24 mouse cellular contexts compared by ENCODE assay signal in the genomic region with DNA sequence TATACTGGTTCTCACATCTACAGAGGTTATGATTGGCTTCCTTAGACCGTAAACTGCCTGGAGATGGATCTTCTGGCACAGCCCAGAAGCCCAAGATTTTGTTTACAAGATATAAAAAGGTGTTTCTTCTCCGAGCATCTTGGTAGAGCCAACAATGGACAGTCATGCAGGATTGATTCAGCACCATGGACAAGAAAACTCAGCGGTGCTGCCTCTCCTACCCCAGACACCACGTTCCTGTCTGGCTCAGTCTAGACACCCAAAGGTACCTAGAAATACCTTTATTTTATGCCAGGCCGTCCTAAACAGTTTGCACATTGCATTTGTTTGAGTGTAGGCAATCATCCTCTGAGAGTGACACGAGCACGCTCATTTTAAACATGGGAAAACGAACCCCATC. TPM values are rescaled to one million over a fixed set of nuclear protein-coding genes. Genes with fewer than 3 reads are reported as not detected.
A peak's percentile ranks its signal among the peaks of the same experiment; 100 is the strongest.
DNase-seq lines count a peak whose midpoint lies in the region; ATAC-seq and TF ChIP-seq lines count a peak whose summit lies in the region.
"Had no signal": no experiment of that assay in that cellular context is flagged by ENCODE, and none has a peak within 500 bp of the region (broad histone marks: within the 10 kb centered on the region; RNA-seq: fewer than 3 reads in every experiment).

No protein-coding gene starts in this region.

- no peak for TF ChIP-seq CTCF in lung, embryonic 14.5 days (IDR thresholded peaks at IDR 0.05; ENCODE audit: low read depth)

- H3K4me1 ChIP-seq in lung, embryonic 14.5 days (ENCODE audit: insufficient read depth) = no peaks in the 10 kb centered on the region
- H3K4me1 ChIP-seq in forebrain, embryonic 15.5 days = no peaks in the 10 kb centered on the region
- H3K4me1 ChIP-seq: heart, embryonic 10.5 days had no signal

- H3K79me2 ChIP-seq in myocyte (ENCODE audit: control insufficient read depth, insufficient read depth) = no peaks in the 10 kb centered on the region

- WGBS in lung, embryonic 14.5 days = 48% methylated on average over 8 of the region's 8 CpGs
- 68% methylated on average over 8 of the region's 8 CpGs for WGBS in forebrain, embryonic 15.5 days

- H3K27me3 ChIP-seq in lung, embryonic 14.5 days (ENCODE audit: insufficient read depth, low read length) = no peaks in the 10 kb centered on the region
- H3K27me3 ChIP-seq in myocyte (ENCODE audit: control insufficient read depth, insufficient read depth, insufficient read length) = no peaks in the 10 kb centered on the region
- H3K27me3 ChIP-seq in forebrain, embryonic 15.5 days = no peaks in the 10 kb centered on the region
- H3K27me3 ChIP-seq: midbrain, embryonic 12.5 days had no signal

- no peaks in the 10 kb centered on the region for H3K36me3 ChIP-seq in lung, embryonic 14.5 days (ENCODE audit: insufficient read depth)
- no peaks in the 10 kb centered on the region for H3K36me3 ChIP-seq in myocyte (ENCODE audit: control insufficient read depth, insufficient read depth)
- H3K36me3 ChIP-seq in forebrain, embryonic 15.5 days = no peaks in the 10 kb centered on the region
- H3K36me3 ChIP-seq: heart, embryonic 10.5 days; hindbrain, embryonic 10.5 days; midbrain, embryonic 12.5 days had no signal

- H3K4me2 ChIP-seq in lung, embryonic 14.5 days = no peak overlapping the region
- H3K4me2 ChIP-seq in myocyte (ENCODE audit: low read depth) = no peak overlapping the region
- H3K4me2 ChIP-seq in forebrain, embryonic 15.5 days (replicated peaks) = no peak overlapping the region
- H3K4me2 ChIP-seq: liver, embryonic 11.5 days; midbrain, embryonic 12.5 days had no signal

- no peaks in the 10 kb centered on the region for H3K9me3 ChIP-seq in lung, embryonic 14.5 days (ENCODE audit: low read depth, low read length)
- no peaks in the 10 kb centered on the region for H3K9me3 ChIP-seq in forebrain, embryonic 15.5 days
- H3K9me3 ChIP-seq: heart, embryonic 10.5 days; hindbrain, embryonic 10.5 days; midbrain, embryonic 12.5 days had no signal

- no peak for ATAC-seq in lung, embryonic 14.5 days (ENCODE audit: insufficient read depth)
- ATAC-seq in forebrain, embryonic 15.5 days (replicated peaks) = no peak
- ATAC-seq: CD4-positive, CD25-positive, alpha-beta regulatory T cell, adult 4 months; liver, postnatal 0 days had no signal

- no peak overlapping the region for H3K9ac ChIP-seq in lung, embryonic 14.5 days
- no peak overlapping the region for H3K9ac ChIP-seq in forebrain, embryonic 15.5 days (replicated peaks)
- H3K9ac ChIP-seq: liver, postnatal 0 days; midbrain, embryonic 12.5 days had no signal

- DNase-seq in embryo, embryonic 10 days (ENCODE audit: low spot score) = peak; percentile 44
- no peak for DNase-seq in embryo, embryonic 9.5 days (ENCODE audit: extremely low spot score)
- DNase-seq in lung, embryonic 14.5 days = peak; percentile 68
- DNase-seq in lung, postnatal 36 days = no peak
- peak; percentile 33 for DNase-seq in embryo, embryonic 10.5 days (ENCODE audit: low spot score)
- DNase-seq in right cerebral cortex, postnatal 36 days (ENCODE audit: low spot score in 2 of 2) = no peak
- DNase-seq: cerebellum, adult 11 months; cerebellum, postnatal 10 days; gastrocnemius, postnatal 36 days; kidney, adult 11 months; kidney, postnatal 10 days; left cerebral cortex, postnatal 4 days; liver, postnatal 0 days; lung, postnatal 10 days; right cerebral cortex, postnatal 25 days; thymus, postnatal 14 days had no signal

- H3K27ac ChIP-seq in lung, embryonic 14.5 days (ENCODE audit: low read depth) = no peak overlapping the region
- no peak overlapping the region for H3K27ac ChIP-seq in forebrain, embryonic 15.5 days (replicated peaks)
- H3K27ac ChIP-seq: heart, embryonic 10.5 days; hindbrain, embryonic 10.5 days; left cerebral cortex, adult 2 months; midbrain, embryonic 12.5 days had no signal

- H3ac ChIP-seq in myocyte (ENCODE audit: control insufficient read depth, insufficient read length) = no peak overlapping the region

- no peak for TF ChIP-seq POLR2A in myocyte (IDR thresholded peaks at IDR 0.05; ENCODE audit: insufficient read length, low read depth)

- H3K4me3 ChIP-seq in lung, embryonic 14.5 days (ENCODE audit: low read depth, low read length) = no peak overlapping the region
- H3K4me3 ChIP-seq in myocyte = no peak overlapping the region
- no peak overlapping the region for H3K4me3 ChIP-seq in forebrain, embryonic 15.5 days
- H3K4me3 ChIP-seq: heart, embryonic 10.5 days; hindbrain, embryonic 10.5 days; left cerebral cortex, adult 2 months; midbrain, embryonic 12.5 days had no signal

TF ChIP-seq in myocyte, 11 proteins besides CTCF, POLR2A, EP300 and RAD21:
- TF ChIP-seq REST (IDR thresholded peaks at IDR 0.05; ENCODE audit: insufficient read depth, insufficient read length) = peak; percentile 61
- TF ChIP-seq MYOG (IDR thresholded peaks at IDR 0.05; ENCODE audit: control insufficient read depth in 1 of 3, insufficient read depth in 1 of 3, insufficient read length in 2 of 3, low read depth in 2 of 3) = no peak
- TF ChIP-seq TCF3 (IDR thresholded peaks at IDR 0.05; ENCODE audit: insufficient read length, low read depth) = no peak
- no peak for TF ChIP-seq TCF12 (IDR thresholded peaks at IDR 0.05; ENCODE audit: insufficient read depth, poor library complexity, severe bottlenecking)

RNA-seq across cellular contexts. Expression of a gene that starts 21.3 kb away (rescaled TPM):
- polyA plus RNA-seq in lung, embryonic 14.5 days (2014; fragmentation: Nextera tagmentation; extraction: Ambion mirVana) = 0.49 and 0.83 TPM in 2 replicates
- 0.01 TPM for polyA plus RNA-seq in myocyte (2012; fragmentation: generic; extraction: Trizol)
- 5.8 TPM in 2 replicates for polyA plus RNA-seq in forebrain, embryonic 15.5 days (2015; fragmentation: Nextera tagmentation; extraction: Ambion mirVana)

Comparison
In these comparisons a context has a peak if more than half of its experiments do, and no peak if none do; other contexts are left out.
1. DNase-seq: peak in embryo, embryonic 10 days (single experiment), lung, embryonic 14.5 days (single experiment) and embryo, embryonic 10.5 days (single experiment); none in embryo, embryonic 9.5 days (single experiment), lung, postnatal 36 days (single experiment) and right cerebral cortex, postnatal 36 days (0 of 2).